Mouse (Mus musculus) retina, adult 2 months (tissue): Measurements from ENCODE around the gene Rassf9.
A peak's percentile ranks its signal among the peaks of the same experiment; 100 is the strongest.

Experiments
- DNase-seq: peaks from one replicate; pipeline ENCODE4 v3.0.0-alpha.2; 2012; ENCODE audit warnings: low read depth, low spot score

Gene Rassf9

GRCm38 (mm10) chr10:102511807-102512461, at the start of gene Rassf9:
Gene Rassf9 (plus strand): TSS chr10:102512222.
- no peak for DNase-seq

- DNase-seq = no peak
Observed at GRCm38 (mm10) chr10:102469412-102469811, 42.6 kb upstream of the Rassf9 start.

GRCm38 (mm10) chr10:102490386-102490785, 21.6 kb upstream of the Rassf9 start, which contains the start of gene Nts:
Gene Nts (minus strand): TSS chr10:102490486.
- DNase-seq = no peak

GRCm38 (mm10) chr10:102491792-102492191, 20.2 kb upstream of the Rassf9 start:
- peak; percentile 6 for DNase-seq

GRCm38 (mm10) chr10:102498754-102499153, 13.3 kb upstream of the Rassf9 start:
- DNase-seq = no peak

GRCm38 (mm10) chr10:102507386-102507785, 4.6 kb upstream of the Rassf9 start:
- no peak for DNase-seq

- DNase-seq = no peak
Observed at GRCm38 (mm10) chr10:102511461-102511806, 588 bp upstream of the Rassf9 start.

GRCm38 (mm10) chr10:102514159-102514558, 2.1 kb downstream of the Rassf9 start:
- DNase-seq = no peak

- DNase-seq = no peak
Observed at GRCm38 (mm10) chr10:102527901-102528300, 15.9 kb downstream of the Rassf9 start.

- DNase-seq = no peak
Observed at GRCm38 (mm10) chr10:102553941-102554340, 41.9 kb downstream of the Rassf9 start.

GRCm38 (mm10) chr10:102562488-102562887, 50.5 kb downstream of the Rassf9 start:
- no peak for DNase-seq

GRCm38 (mm10) chr10:102577970-102578369, 65.9 kb downstream of the Rassf9 start:
- DNase-seq = no peak

GRCm38 (mm10) chr10:102594306-102594705, 82.3 kb downstream of the Rassf9 start:
- DNase-seq = no peak
